Mouse (Mus musculus): ENCODE data around the gene Gm43517.

The Gm43517 gene

DNA sequence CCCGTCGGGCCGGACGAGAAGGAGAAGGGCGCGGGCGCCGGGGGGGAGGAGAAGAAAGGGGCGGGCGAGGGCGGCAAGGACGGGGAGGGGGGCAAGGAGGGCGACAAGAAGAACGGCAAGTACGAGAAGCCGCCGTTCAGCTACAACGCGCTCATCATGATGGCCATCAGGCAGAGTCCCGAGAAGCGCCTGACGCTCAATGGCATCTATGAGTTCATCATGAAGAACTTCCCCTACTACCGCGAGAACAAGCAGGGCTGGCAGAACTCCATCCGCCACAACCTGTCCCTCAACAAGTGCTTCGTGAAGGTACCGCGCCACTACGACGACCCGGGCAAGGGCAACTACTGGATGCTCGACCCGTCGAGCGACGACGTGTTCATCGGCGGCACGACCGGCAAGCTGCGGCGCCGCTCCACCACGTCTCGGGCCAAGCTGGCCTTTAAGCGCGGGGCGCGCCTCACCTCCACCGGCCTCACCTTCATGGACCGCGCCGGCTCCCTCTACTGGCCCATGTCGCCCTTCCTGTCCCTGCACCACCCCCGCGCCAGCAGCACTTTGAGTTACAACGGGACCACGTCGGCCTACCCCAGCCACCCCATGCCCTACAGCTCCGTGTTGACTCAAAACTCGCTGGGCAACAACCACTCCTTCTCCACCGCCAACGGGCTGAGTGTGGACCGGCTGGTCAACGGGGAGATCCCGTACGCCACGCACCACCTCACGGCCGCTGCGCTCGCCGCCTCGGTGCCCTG, at the start of gene Gm43517:
Gene Gm43517, plus strand, starts transcription at position 299 of the 755 bp plus-strand sequence.
- no peak for ATAC-seq (ENCODE audit: insufficient number of reproducible peaks, low FRiP score, low TSS enrichment)

- no peak for ATAC-seq (ENCODE audit: insufficient number of reproducible peaks, low FRiP score, low TSS enrichment)
Measured at GRCm38 (mm10) chr12:49349697-49350096, 35.3 kb upstream of the Gm43517 start.

DNA sequence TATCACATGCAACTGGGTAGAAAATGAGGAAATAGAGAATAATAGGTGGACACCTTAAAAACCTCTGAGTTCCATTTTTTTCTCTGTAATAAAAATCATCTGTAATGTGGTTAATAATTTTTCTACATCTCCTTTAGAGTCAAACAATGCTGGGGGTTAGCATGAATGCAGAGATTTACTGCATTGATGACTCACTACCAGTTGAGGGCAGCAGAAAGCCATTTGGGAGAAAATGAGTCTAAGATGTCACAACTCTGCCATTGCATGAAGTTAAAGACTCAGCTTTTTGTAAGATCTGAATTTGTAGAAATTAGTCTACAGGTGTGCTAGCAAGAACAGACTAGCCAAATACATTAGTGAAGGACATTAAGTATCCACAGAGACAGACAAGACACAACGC, 16.0 kb upstream of the Gm43517 start:
- no peak for ATAC-seq (ENCODE audit: insufficient number of reproducible peaks, low FRiP score, low TSS enrichment)

GRCm38 (mm10) chr12:49372170-49372569, 12.8 kb upstream of the Gm43517 start:
- ATAC-seq (ENCODE audit: insufficient number of reproducible peaks, low FRiP score, low TSS enrichment), result no peak

GRCm38 (mm10) chr12:49373176-49373575, 11.8 kb upstream of the Gm43517 start:
- ATAC-seq (ENCODE audit: insufficient number of reproducible peaks, low FRiP score, low TSS enrichment), result no peak

DNA sequence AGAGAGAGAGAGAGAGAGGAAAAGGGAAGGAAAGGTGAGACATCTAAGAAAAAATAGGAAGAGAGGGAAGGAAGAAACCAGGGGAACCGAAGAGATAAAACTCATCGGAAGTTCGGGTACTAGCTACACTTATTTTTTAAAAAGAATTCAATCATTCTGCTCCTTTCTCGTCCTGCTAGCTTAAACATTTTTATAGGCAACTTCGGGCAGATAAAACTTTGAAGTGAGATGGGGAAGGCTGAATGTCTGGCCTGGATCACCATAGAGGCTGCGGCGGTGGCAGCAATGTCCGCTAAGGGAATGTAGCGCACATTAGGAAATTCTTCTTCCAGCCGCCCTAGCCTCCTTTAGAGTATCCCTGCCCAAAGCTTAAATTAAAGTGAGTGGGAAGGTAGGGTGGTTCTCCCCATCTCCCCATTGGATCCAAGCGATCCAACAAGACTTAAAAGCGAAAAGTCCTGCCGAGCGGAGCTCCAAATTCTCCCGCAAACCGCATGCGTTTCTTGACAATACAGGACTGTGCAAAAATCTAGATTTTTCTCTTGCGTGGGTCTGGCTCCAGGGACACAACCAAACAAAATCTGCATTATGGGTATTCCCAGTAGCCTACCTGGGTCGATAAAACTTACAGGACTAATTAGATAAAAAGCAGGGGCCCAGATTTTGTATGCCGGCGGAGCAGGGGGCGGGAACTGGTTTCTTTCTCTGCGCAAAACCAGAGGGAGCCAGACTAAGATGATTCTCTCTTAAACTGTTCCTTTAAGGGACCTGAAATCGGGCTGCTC, 11.0 kb upstream of the Gm43517 start:
- no peak for ATAC-seq (ENCODE audit: insufficient number of reproducible peaks, low FRiP score, low TSS enrichment)

GRCm38 (mm10) chr12:49374606-49374995, 10.4 kb upstream of the Gm43517 start:
- no peak for ATAC-seq (ENCODE audit: insufficient number of reproducible peaks, low FRiP score, low TSS enrichment)

DNA sequence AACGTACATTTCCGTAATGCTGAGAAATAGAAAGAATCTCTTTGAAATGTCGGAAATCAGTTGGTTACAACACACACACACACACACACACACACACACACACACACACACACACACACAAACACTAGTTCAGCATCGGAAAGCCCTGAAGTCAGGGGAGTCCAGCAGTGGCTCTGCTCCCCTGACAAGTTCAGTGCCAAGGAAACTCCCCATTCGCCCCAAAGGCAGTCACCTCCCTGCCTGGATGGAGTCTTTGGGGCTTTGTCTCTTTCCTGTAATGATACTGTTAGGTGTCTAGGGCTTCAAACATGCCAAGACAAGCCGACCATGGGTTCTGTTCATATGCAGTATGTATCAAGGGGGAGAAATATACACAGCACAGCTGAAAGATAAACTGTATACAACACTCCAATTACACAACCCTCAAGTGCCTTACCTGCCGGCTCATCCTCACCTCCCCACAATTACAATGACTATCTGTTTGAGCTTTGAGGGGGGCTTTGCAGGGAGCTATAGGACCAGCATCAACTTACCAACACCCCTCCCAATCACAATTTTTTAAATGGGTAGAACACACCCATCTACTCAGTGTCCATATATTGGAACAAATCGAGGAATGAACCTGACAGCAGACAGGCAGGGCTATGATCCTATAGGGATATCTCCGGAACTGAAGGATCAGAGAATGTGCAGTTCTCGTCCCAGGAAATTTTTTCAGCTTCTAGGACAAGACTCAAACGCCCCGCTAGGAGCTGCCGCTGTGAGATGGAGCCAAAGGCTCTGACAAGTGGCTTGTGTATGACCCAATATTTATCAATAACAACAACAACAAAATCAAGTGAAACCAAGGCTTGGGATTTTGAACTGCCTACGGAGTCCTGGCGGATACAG, 9.3 kb upstream of the Gm43517 start:
- no peak for ATAC-seq (ENCODE audit: insufficient number of reproducible peaks, low FRiP score, low TSS enrichment)

DNA sequence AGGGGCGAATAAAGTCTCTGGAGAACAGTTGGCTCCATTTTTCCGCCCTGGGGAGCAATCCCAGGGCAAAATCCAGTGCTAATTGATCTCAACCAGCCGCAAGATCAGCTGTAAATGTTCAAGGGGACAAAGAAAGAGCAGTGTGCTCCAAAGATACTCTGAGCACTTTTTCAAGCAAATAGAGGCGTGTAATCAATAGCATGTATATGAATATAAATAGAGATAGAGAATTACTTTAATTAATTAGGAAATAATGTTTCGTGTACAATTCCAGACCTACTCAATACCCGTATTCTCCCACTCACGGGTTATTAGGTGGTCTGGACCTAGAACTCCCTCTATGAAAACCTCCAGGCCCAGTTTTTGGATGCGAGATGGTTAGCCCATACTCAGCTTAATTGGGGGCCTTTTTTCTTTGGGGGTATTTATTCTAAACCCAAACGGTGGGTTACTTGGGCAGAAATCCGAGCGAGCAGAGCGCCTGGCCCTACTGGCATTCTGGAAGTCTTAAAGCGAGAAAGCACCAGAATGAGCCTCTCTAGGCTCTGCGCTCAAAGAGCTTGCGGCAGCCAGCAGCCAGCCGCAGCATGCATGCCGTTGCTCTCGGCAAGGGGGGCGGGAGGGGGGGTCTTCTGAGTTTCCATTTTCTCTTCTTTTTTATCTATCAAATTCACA, 8.5 kb upstream of the Gm43517 start:
- no peak for ATAC-seq (ENCODE audit: insufficient number of reproducible peaks, low FRiP score, low TSS enrichment)

GRCm38 (mm10) chr12:49377281-49377970, 7.5 kb upstream of the Gm43517 start:
- no peak for ATAC-seq (ENCODE audit: insufficient number of reproducible peaks, low FRiP score, low TSS enrichment)

GRCm38 (mm10) chr12:49378920-49379319, 6.1 kb upstream of the Gm43517 start:
- no peak for ATAC-seq (ENCODE audit: insufficient number of reproducible peaks, low FRiP score, low TSS enrichment)

- no peak for ATAC-seq (ENCODE audit: insufficient number of reproducible peaks, low FRiP score, low TSS enrichment)
Measured at GRCm38 (mm10) chr12:49379446-49379845, 5.5 kb upstream of the Gm43517 start.

DNA sequence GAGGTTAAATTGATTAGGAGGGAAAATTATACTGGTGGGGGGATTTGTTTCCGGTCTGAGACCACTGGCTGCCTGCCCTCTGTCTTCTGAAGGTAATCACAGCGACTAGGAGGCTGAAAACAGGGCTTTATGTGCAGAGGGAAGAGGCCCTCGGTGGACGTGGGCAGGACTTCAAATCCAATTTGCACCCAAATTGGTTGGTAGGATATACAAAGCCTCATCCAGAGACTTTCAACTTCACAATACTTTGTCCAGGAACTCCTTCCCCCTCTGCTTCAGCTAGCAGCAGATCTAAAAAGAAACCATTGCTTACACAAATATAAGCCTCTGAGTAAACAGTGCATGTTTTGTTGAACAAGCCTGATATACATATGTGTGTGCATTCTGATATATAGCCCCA, 4.5 kb upstream of the Gm43517 start:
- ATAC-seq (ENCODE audit: insufficient number of reproducible peaks, low FRiP score, low TSS enrichment), result no peak

DNA sequence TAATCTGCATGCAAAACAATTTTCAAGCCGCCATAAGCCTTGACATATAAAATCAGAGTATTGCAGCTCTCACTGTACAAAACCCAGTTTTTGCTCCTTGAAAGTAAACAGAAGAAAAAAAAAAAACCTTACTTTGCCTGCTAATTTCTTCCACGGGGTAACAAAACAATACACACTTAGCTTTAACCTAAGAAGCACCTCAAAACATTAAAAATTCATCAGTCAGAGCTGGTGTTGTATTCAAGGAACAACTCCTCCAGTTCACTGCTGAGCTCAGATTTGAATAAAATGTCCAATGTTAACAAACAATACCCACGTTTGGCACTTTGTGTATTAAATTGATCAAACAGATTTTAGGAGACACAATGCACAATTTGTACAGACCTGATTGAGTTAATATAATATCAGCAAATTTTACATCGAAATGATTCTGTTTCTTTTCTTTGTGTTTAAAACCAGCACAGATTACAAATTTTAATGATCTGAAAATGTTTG, 3.9 kb upstream of the Gm43517 start:
- no peak for ATAC-seq (ENCODE audit: insufficient number of reproducible peaks, low FRiP score, low TSS enrichment)

DNA sequence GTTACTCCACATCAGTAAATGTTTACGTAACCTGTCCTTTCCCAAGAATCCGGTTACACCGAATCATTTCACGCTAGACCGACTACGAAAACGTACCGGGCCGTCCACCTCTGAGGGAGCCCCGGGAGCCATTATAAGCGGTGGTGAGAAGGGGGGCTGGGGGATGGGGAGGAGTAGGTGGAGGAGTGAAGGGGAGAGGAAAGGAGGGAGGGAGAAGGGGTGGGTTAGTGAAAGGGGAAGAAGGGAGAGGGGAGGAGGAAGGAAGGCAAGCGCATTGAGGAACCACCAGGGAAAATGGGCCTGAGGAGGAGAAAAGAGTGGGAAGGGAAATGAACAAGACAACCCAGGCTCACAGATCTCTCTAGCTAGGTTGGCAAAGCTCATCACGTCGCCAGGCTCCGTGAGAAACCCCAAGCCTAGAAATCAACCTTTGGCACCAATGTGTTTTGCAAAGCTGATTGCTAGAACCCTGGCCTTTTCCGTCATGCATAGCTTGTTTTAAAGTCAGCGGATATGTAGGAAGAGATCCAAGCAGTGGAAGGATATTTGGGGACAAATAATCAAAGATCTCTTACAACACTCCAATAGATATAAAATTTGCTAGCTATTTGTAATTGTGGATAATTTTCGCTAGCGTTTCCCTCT, 3.1 kb upstream of the Gm43517 start:
- ATAC-seq (ENCODE audit: insufficient number of reproducible peaks, low FRiP score, low TSS enrichment), result no peak

GRCm38 (mm10) chr12:49382565-49383520, 2.1 kb upstream of the Gm43517 start, which contains the start of gene Foxg1:
Gene Foxg1, plus strand, starts transcription at chr12:49382660.
- no peak for ATAC-seq (ENCODE audit: insufficient number of reproducible peaks, low FRiP score, low TSS enrichment)

DNA sequence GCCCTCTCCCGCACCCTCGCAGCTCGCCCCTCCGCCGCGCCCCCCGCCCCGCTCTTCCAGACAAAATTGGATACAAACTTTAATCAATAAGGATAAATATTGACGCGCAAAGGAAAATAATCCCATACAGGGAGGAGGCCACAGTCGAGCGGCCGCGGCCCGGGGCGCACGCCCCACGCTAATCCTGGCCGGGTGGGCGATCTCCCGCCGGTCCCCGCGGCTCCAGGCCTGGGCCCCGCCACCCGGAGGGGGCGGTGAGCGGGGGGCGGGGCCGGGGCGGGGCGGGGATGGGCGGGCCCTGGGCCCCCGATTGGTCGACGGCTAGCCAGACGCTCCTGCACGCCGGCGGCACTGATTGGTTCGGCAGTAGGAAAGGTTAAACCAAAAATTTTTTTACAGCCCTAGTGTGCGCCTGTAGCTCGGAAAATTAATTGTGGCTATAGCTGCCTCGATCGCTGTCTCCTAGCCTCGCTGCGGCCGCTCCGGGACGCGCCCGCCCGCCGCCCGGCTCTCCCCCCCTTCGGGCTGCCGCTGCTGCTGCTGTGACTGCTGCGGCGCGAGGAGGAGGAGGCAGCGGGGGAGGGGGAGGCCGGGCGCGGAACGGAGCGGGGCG, 1.3 kb upstream of the Gm43517 start:
- ATAC-seq (ENCODE audit: insufficient number of reproducible peaks, low FRiP score, low TSS enrichment), result no peak
